Mouse (Mus musculus): ENCODE results near the gene Naa60. TPM values are rescaled to one million over a fixed set of nuclear protein-coding genes. Genes with fewer than 3 reads are reported as not detected.
"Not testable (repeated sequence)": the region's sequence is repeated elsewhere in the genome, so short reads cannot be mapped to it uniquely, and the experiment has no call there.

Naa60 gene
- polyA plus RNA-seq, 1 experiment from 2014 or later = 53.0 TPM

- Histone ChIP-seq H3K4me2 (replicated peaks; ENCODE audit: low read depth, low read length) (peak within 1 kb of the TSS; percentile 75), H3K27ac (ENCODE audit: low read length) (no peak within 1 kb of the TSS), H3K9me3 (ENCODE audit: control insufficient read depth, low read depth, low read length) (no peaks in the 10 kb centered on the region), H3K36me3 (ENCODE audit: control insufficient read depth, insufficient read depth, low read length) (no peaks in the 10 kb centered on the region), H3K4me1 (ENCODE audit: control insufficient read depth, insufficient read depth, low read length) (no peaks in the 10 kb centered on the region), H3K9ac (replicated peaks; ENCODE audit: low read depth, low read length) (peak within 1 kb of the TSS; percentile 57), H3K27me3 (ENCODE audit: control insufficient read depth, insufficient read depth, low read length) (no peaks in the 10 kb centered on the region), H3K4me3 (ENCODE audit: low read depth, low read length) (peak within 1 kb of the TSS; percentile 59)
- ATAC-seq (ENCODE audit: insufficient number of reproducible peaks, insufficient read depth, low FRiP score, low read depth) = peak; percentile 100
- 3% methylated on average over 38 of the region's 38 CpGs for WGBS
Observed at GRCm38 (mm10) chr16:3846711-3847518, 25.3 kb upstream of the Naa60 start, which contains the start of gene Zfp174. Gene Zfp174, plus strand, starts transcription at chr16:3847268.

GRCm38 (mm10) chr16:3847871-3848270, 24.3 kb upstream of the Naa60 start:
- H3K9me3 ChIP-seq (ENCODE audit: control insufficient read depth, low read depth, low read length) = no peaks in the 10 kb centered on the region
- no peaks in the 10 kb centered on the region for H3K4me1 ChIP-seq (ENCODE audit: control insufficient read depth, insufficient read depth, low read length)
- H3K4me2 ChIP-seq (replicated peaks; ENCODE audit: low read depth, low read length) = peak overlapping the region; percentile 75
- H3K27me3 ChIP-seq (ENCODE audit: control insufficient read depth, insufficient read depth, low read length) = no peaks in the 10 kb centered on the region
- no peaks in the 10 kb centered on the region for H3K36me3 ChIP-seq (ENCODE audit: control insufficient read depth, insufficient read depth, low read length)
- 70% methylated on average over 4 of the region's 4 CpGs for WGBS
- H3K4me3 ChIP-seq (ENCODE audit: low read depth, low read length) = peak overlapping the region; percentile 59
- no peak for ATAC-seq (ENCODE audit: insufficient number of reproducible peaks, insufficient read depth, low FRiP score, low read depth)
- no peak overlapping the region for H3K27ac ChIP-seq (ENCODE audit: low read length)
- 0 out of 2 replicates have a peak overlapping the region, but pooled peaks have one; percentile 57 for H3K9ac ChIP-seq (replicated peaks; ENCODE audit: low read depth, low read length)

GRCm38 (mm10) chr16:3848416-3848815, 23.8 kb upstream of the Naa60 start:
- Histone ChIP-seq H3K9me3 (ENCODE audit: control insufficient read depth, low read depth, low read length) (no peaks in the 10 kb centered on the region), H3K36me3 (ENCODE audit: control insufficient read depth, insufficient read depth, low read length) (no peaks in the 10 kb centered on the region), H3K4me1 (ENCODE audit: control insufficient read depth, insufficient read depth, low read length) (no peaks in the 10 kb centered on the region), H3K9ac (replicated peaks; ENCODE audit: low read depth, low read length) (no peak overlapping the region), H3K27ac (ENCODE audit: low read length) (no peak overlapping the region), H3K4me2 (replicated peaks; ENCODE audit: low read depth, low read length) (no peak overlapping the region), H3K27me3 (ENCODE audit: control insufficient read depth, insufficient read depth, low read length) (no peaks in the 10 kb centered on the region), H3K4me3 (ENCODE audit: low read depth, low read length) (no peak overlapping the region)
- WGBS = 70% methylated on average over 3 of the region's 3 CpGs
- no peak for ATAC-seq (ENCODE audit: insufficient number of reproducible peaks, insufficient read depth, low FRiP score, low read depth)

GRCm38 (mm10) chr16:3851301-3851700, 20.9 kb upstream of the Naa60 start:
- H3K4me2 ChIP-seq (replicated peaks; ENCODE audit: low read depth, low read length); ATAC-seq (ENCODE audit: insufficient number of reproducible peaks, insufficient read depth, low FRiP score, low read depth); H3K9ac ChIP-seq (replicated peaks; ENCODE audit: low read depth, low read length); H3K36me3 ChIP-seq (ENCODE audit: control insufficient read depth, insufficient read depth, low read length); H3K4me1 ChIP-seq (ENCODE audit: control insufficient read depth, insufficient read depth, low read length); H3K9me3 ChIP-seq (ENCODE audit: control insufficient read depth, low read depth, low read length); H3K4me3 ChIP-seq (ENCODE audit: low read depth, low read length); H3K27me3 ChIP-seq (ENCODE audit: control insufficient read depth, insufficient read depth, low read length); H3K27ac ChIP-seq (ENCODE audit: low read length): not testable (repeated sequence)
- WGBS = 76% methylated on average over 13 of the region's 13 CpGs

- H3K27me3 ChIP-seq (ENCODE audit: control insufficient read depth, insufficient read depth, low read length) = no peaks in the 10 kb centered on the region
- no peaks in the 10 kb centered on the region for H3K9me3 ChIP-seq (ENCODE audit: control insufficient read depth, low read depth, low read length)
- WGBS = 22% methylated on average over 12 of the region's 12 CpGs
- H3K4me3 ChIP-seq (ENCODE audit: low read depth, low read length) = no peak overlapping the region
- no peak for ATAC-seq (ENCODE audit: insufficient number of reproducible peaks, insufficient read depth, low FRiP score, low read depth)
- H3K27ac ChIP-seq (ENCODE audit: low read length) = no peak overlapping the region
- H3K4me1 ChIP-seq (ENCODE audit: control insufficient read depth, insufficient read depth, low read length) = no peaks in the 10 kb centered on the region
- no peak overlapping the region for H3K9ac ChIP-seq (replicated peaks; ENCODE audit: low read depth, low read length)
- H3K4me2 ChIP-seq (replicated peaks; ENCODE audit: low read depth, low read length) = no peak overlapping the region
- H3K36me3 ChIP-seq (ENCODE audit: control insufficient read depth, insufficient read depth, low read length) = no peaks in the 10 kb centered on the region
Observed at GRCm38 (mm10) chr16:3852586-3852985, 19.6 kb upstream of the Naa60 start.

- WGBS = 75% methylated on average over 11 of the region's 11 CpGs
- Histone ChIP-seq H3K27ac (ENCODE audit: low read length) (no peak overlapping the region), H3K9ac (replicated peaks; ENCODE audit: low read depth, low read length) (no peak overlapping the region), H3K4me1 (ENCODE audit: control insufficient read depth, insufficient read depth, low read length) (no peaks in the 10 kb centered on the region), H3K27me3 (ENCODE audit: control insufficient read depth, insufficient read depth, low read length) (no peaks in the 10 kb centered on the region), H3K36me3 (ENCODE audit: control insufficient read depth, insufficient read depth, low read length) (no peaks in the 10 kb centered on the region), H3K9me3 (ENCODE audit: control insufficient read depth, low read depth, low read length) (no peaks in the 10 kb centered on the region), H3K4me3 (ENCODE audit: low read depth, low read length) (no peak overlapping the region), H3K4me2 (replicated peaks; ENCODE audit: low read depth, low read length) (no peak overlapping the region)
- ATAC-seq (ENCODE audit: insufficient number of reproducible peaks, insufficient read depth, low FRiP score, low read depth) = no peak
Observed at GRCm38 (mm10) chr16:3854437-3855182, 17.6 kb upstream of the Naa60 start.

- no peak overlapping the region for H3K4me2 ChIP-seq (replicated peaks; ENCODE audit: low read depth, low read length)
- H3K9ac ChIP-seq (replicated peaks; ENCODE audit: low read depth, low read length) = no peak overlapping the region
- 74% methylated on average over 1 of the region's 1 CpGs for WGBS
- no peaks in the 10 kb centered on the region for H3K27me3 ChIP-seq (ENCODE audit: control insufficient read depth, insufficient read depth, low read length)
- H3K4me1 ChIP-seq (ENCODE audit: control insufficient read depth, insufficient read depth, low read length) = no peaks in the 10 kb centered on the region
- no peak overlapping the region for H3K4me3 ChIP-seq (ENCODE audit: low read depth, low read length)
- H3K27ac ChIP-seq (ENCODE audit: low read length) = no peak overlapping the region
- ATAC-seq (ENCODE audit: insufficient number of reproducible peaks, insufficient read depth, low FRiP score, low read depth) = no peak
- H3K9me3 ChIP-seq (ENCODE audit: control insufficient read depth, low read depth, low read length) = no peaks in the 10 kb centered on the region
- H3K36me3 ChIP-seq (ENCODE audit: control insufficient read depth, insufficient read depth, low read length) = no peaks in the 10 kb centered on the region; the same call in 1 of the 2 replicates
Observed at GRCm38 (mm10) chr16:3855776-3856175, 16.4 kb upstream of the Naa60 start.

GRCm38 (mm10) chr16:3859254-3859653, 12.9 kb upstream of the Naa60 start:
- Histone ChIP-seq H3K4me2 (replicated peaks; ENCODE audit: low read depth, low read length) (no peak overlapping the region), H3K36me3 (ENCODE audit: control insufficient read depth, insufficient read depth, low read length) (peaks cover 8% of the 10 kb centered on the region), H3K4me1 (ENCODE audit: control insufficient read depth, insufficient read depth, low read length) (no peaks in the 10 kb centered on the region), H3K9me3 (ENCODE audit: control insufficient read depth, low read depth, low read length) (no peaks in the 10 kb centered on the region), H3K9ac (replicated peaks; ENCODE audit: low read depth, low read length) (no peak overlapping the region), H3K27ac (ENCODE audit: low read length) (no peak overlapping the region), H3K27me3 (ENCODE audit: control insufficient read depth, insufficient read depth, low read length) (no peaks in the 10 kb centered on the region), H3K4me3 (ENCODE audit: low read depth, low read length) (no peak overlapping the region)
- ATAC-seq (ENCODE audit: insufficient number of reproducible peaks, insufficient read depth, low FRiP score, low read depth) = no peak
- WGBS = 86% methylated on average over 4 of the region's 4 CpGs

Measured in stomach, embryonic 14.5 days (tissue).